Mouse (Mus musculus) stomach, postnatal 0 days (tissue): ENCODE measurements around the gene Hmces. TPM values are rescaled to one million over a fixed set of nuclear protein-coding genes. Genes with fewer than 3 reads are reported as not detected.

Experiments
- ATAC-seq: fragments of 200-750 bp; cut with Nextera tagmentation; 2 replicates; pipeline ENCODE4 v1.8.0; 2017; ENCODE audit not compliant: low FRiP score, low TSS enrichment
- DNase-seq: peaks from one replicate; pipeline ENCODE4 v3.0.0-alpha.2; 2016; ENCODE audit warnings: low spot score
- H3K27ac ChIP-seq: fragments of 300-500 bp; sonication (generic); replicated peaks from 2 replicates; pipeline ENCODE4 v1.5.1; 2014; ENCODE audit warnings: mild to moderate bottlenecking, control low read depth
- H3K27me3 ChIP-seq: fragments of 300-500 bp; sonication (generic); 2 replicates; pipeline ENCODE4 v1.6.1; 2014; ENCODE audit warnings: low read length; ENCODE audit not compliant: control insufficient read depth, insufficient read depth
- H3K36me3 ChIP-seq: fragments of 300-500 bp; sonication (generic); 2 replicates; pipeline ENCODE4 v1.6.1; 2014; ENCODE audit warnings: low read length, mixed read lengths; ENCODE audit not compliant: control insufficient read depth, insufficient read depth
- H3K4me1 ChIP-seq: fragments of 300-500 bp; sonication (generic); replicated peaks from 2 replicates; pipeline ENCODE4 v1.6.1; 2014; ENCODE audit warnings: antibody characterized with exemption; ENCODE audit not compliant: control insufficient read depth, insufficient read depth
- H3K4me2 ChIP-seq: fragments of 300-500 bp; sonication (generic); replicated peaks from 2 replicates; pipeline ENCODE4 v1.6.1; 2014; ENCODE audit warnings: low read depth, mild to moderate bottlenecking, control low read depth, moderate library complexity
- H3K4me3 ChIP-seq: fragments of 300-500 bp; sonication (generic); 2 replicates; pipeline ENCODE4 v1.5.1; 2014; ENCODE audit warnings: low read depth, low read length, control low read depth
- H3K9ac ChIP-seq: fragments of 300-500 bp; sonication (generic); 2 replicates; pipeline ENCODE4 v1.6.1; 2014; ENCODE audit warnings: mild to moderate bottlenecking, low read length, control low read depth, mixed read lengths
- H3K9me3 ChIP-seq: fragments of 300-500 bp; sonication (generic); 2 replicates; pipeline ENCODE4 v1.6.1; 2016; ENCODE audit warnings: low read length; ENCODE audit not compliant: control insufficient read depth
- CTCF ChIP-seq: IDR thresholded peaks from 2 replicates; pipeline ENCODE4 v1.5.1; 2016; ENCODE audit warnings: antibody characterized with exemption, low read depth, mild to moderate bottlenecking, moderate library complexity
- EP300 ChIP-seq: optimal IDR thresholded peaks from 2 replicates; pipeline ENCODE3; 2016; ENCODE audit warnings: antibody characterized with exemption
- WGBS: fragments of 180-500 bp; shearing (Covaris S2); extraction: QIAGEN DNeasy Blood & Tissue Kit; methylation state at CpG from one replicate; pipeline ENCODE4 v1.1.7; 2014; 5-methylcytosine and 5-hydroxymethylcytosine counted together
- polyA plus RNA-seq: library from polyadenylated mRNA; unstranded; fragments of >200 nt; fragmentation: Nextera tagmentation; extraction: Ambion mirVana; gene quantifications from 2 replicates; pipeline ENCODE4 v1.2.1, GENCODE M21; 2015

Gene Hmces
- polyA plus RNA-seq, 1 experiment from 2014 or later: 21.3 TPM

GRCm38 (mm10) chr6:87970041-87970440 lies 56.3 kb downstream of the Hmces start:
- H3K27me3 ChIP-seq: no peaks in the 10 kb centered on the region
- TF ChIP-seq EP300 (no peak), CTCF (no peak)
- no peaks in the 10 kb centered on the region for H3K36me3 ChIP-seq
- no peak overlapping the region for H3K27ac ChIP-seq
- ATAC-seq: no peak
- no peak for DNase-seq
- 35% methylated on average over 2 of the region's 2 CpGs for whole genome bisulfite sequencing
- H3K9me3 ChIP-seq: no peaks in the 10 kb centered on the region
- H3K4me3 ChIP-seq: no peak overlapping the region
- no peak overlapping the region for H3K4me2 ChIP-seq
- no peaks in the 10 kb centered on the region for H3K4me1 ChIP-seq
- H3K9ac ChIP-seq: no peak overlapping the region

GRCm38 (mm10) chr6:87979728-87980127 lies 66.0 kb downstream of the Hmces start:
- DNase-seq (no peak), ATAC-seq (no peak)
- no peak overlapping the region for H3K27ac ChIP-seq
- no peaks in the 10 kb centered on the region for H3K36me3 ChIP-seq
- H3K4me2 ChIP-seq: 0 out of 2 replicates have a peak overlapping the region, but pooled peaks have one; percentile 3
- no peaks in the 10 kb centered on the region for H3K9me3 ChIP-seq
- WGBS: 74% methylated on average over 3 of the region's 3 CpGs
- TF ChIP-seq EP300 (no peak), CTCF (no peak)
- H3K9ac ChIP-seq: no peak overlapping the region
- peak overlapping the region; percentile 80 for H3K4me3 ChIP-seq
- no peaks in the 10 kb centered on the region for H3K27me3 ChIP-seq
- peaks cover 3% of the 10 kb centered on the region; the same call in 1 of the 2 replicates for H3K4me1 ChIP-seq

- Histone ChIP-seq H3K9ac (peak overlapping the region; percentile 82), H3K4me1 (peaks cover 3% of the 10 kb centered on the region; the same call in 1 of the 2 replicates), H3K4me2 (peak overlapping the region; percentile 88), H3K27ac (peak overlapping the region; percentile 82), H3K9me3 (no peaks in the 10 kb centered on the region), H3K36me3 (no peaks in the 10 kb centered on the region), H3K4me3 (peak overlapping the region; percentile 80), H3K27me3 (no peaks in the 10 kb centered on the region)
- TF ChIP-seq CTCF: peak; percentile 50
- TF ChIP-seq EP300: no peak
- peak; percentile 77 for ATAC-seq
- DNase-seq: peak; percentile 76
- WGBS: under 1% methylated on average over 51 of the region's 66 CpGs
Measured at GRCm38 (mm10) chr6:87980374-87981029, 66.8 kb downstream of the Hmces start.

GRCm38 (mm10) chr6:87981030-87981485 lies 67.3 kb downstream of the Hmces start:
- under 1% methylated on average over 45 of the region's 56 CpGs for WGBS
- H3K36me3 ChIP-seq: no peaks in the 10 kb centered on the region
- H3K27ac ChIP-seq: peak overlapping the region; percentile 82
- ATAC-seq (peak; percentile 36), DNase-seq (peak; percentile 45)
- peak overlapping the region; percentile 80 for H3K4me3 ChIP-seq
- peaks cover 3% of the 10 kb centered on the region; the same call in 1 of the 2 replicates for H3K4me1 ChIP-seq
- no peaks in the 10 kb centered on the region for H3K9me3 ChIP-seq
- TF ChIP-seq EP300 (no peak), CTCF (no peak; the same call in 1 of the 2 replicates)
- H3K9ac ChIP-seq: peak overlapping the region; percentile 82
- H3K27me3 ChIP-seq: no peaks in the 10 kb centered on the region
- peak overlapping the region; percentile 88 for H3K4me2 ChIP-seq

- Histone ChIP-seq H3K27me3 (no peaks in the 10 kb centered on the region), H3K9me3 (no peaks in the 10 kb centered on the region), H3K27ac (peak within 1 kb of the TSS; percentile 82), H3K9ac (peak within 1 kb of the TSS; percentile 82), H3K4me1 (peaks cover 3% of the 10 kb centered on the region; the same call in 1 of the 2 replicates), H3K36me3 (no peaks in the 10 kb centered on the region), H3K4me2 (peak within 1 kb of the TSS; percentile 88), H3K4me3 (peak within 1 kb of the TSS; percentile 80)
- WGBS: under 1% methylated on average over 37 of the region's 55 CpGs
- DNase-seq (peak; percentile 78), ATAC-seq (peak; percentile 73)
- no peak for TF ChIP-seq EP300
- peak; percentile 50; the same call in 1 of the 2 replicates for TF ChIP-seq CTCF
Measured at GRCm38 (mm10) chr6:87981547-87982256, 68.0 kb downstream of the Hmces start, which contains the start of gene H1fx. Gene H1fx (minus strand): TSS chr6:87981637.
